Mouse (Mus musculus): ENCODE results near the gene Hoxa6. TPM values are rescaled to one million over a fixed set of nuclear protein-coding genes. Genes with fewer than 3 reads are reported as not detected.
A peak's percentile ranks its signal among the peaks of the same experiment; 100 is the strongest.

The Hoxa6 gene
- polyA plus RNA-seq, 1 experiment from 2014 or later: not detected

- ATAC-seq (ENCODE audit: low read depth): no peak
- Histone ChIP-seq H3K27ac (ENCODE audit: low read length) (no peak overlapping the region), H3K9me3 (replicated peaks; ENCODE audit: control insufficient read depth, low read length) (no peaks in the 10 kb centered on the region), H3K4me2 (ENCODE audit: low read depth, low read length) (no peak overlapping the region), H3K4me1 (ENCODE audit: control insufficient read depth, low read depth, low read length) (no peaks in the 10 kb centered on the region), H3K27me3 (ENCODE audit: control insufficient read depth, insufficient read depth, low read depth, low read length) (peaks cover 96% of the 10 kb centered on the region), H3K36me3 (ENCODE audit: control insufficient read depth, insufficient read depth) (no peaks in the 10 kb centered on the region), H3K9ac (ENCODE audit: low read depth, low read length) (no peak overlapping the region), H3K4me3 (ENCODE audit: low read depth, low read length) (no peak overlapping the region)
- 1% methylated on average over 43 of the region's 44 CpGs for WGBS (ENCODE audit: insufficient replicate concordance)
Measured at GRCm38 (mm10) chr6:52229558-52230416, 21.3 kb upstream of the Hoxa6 start.

DNA sequence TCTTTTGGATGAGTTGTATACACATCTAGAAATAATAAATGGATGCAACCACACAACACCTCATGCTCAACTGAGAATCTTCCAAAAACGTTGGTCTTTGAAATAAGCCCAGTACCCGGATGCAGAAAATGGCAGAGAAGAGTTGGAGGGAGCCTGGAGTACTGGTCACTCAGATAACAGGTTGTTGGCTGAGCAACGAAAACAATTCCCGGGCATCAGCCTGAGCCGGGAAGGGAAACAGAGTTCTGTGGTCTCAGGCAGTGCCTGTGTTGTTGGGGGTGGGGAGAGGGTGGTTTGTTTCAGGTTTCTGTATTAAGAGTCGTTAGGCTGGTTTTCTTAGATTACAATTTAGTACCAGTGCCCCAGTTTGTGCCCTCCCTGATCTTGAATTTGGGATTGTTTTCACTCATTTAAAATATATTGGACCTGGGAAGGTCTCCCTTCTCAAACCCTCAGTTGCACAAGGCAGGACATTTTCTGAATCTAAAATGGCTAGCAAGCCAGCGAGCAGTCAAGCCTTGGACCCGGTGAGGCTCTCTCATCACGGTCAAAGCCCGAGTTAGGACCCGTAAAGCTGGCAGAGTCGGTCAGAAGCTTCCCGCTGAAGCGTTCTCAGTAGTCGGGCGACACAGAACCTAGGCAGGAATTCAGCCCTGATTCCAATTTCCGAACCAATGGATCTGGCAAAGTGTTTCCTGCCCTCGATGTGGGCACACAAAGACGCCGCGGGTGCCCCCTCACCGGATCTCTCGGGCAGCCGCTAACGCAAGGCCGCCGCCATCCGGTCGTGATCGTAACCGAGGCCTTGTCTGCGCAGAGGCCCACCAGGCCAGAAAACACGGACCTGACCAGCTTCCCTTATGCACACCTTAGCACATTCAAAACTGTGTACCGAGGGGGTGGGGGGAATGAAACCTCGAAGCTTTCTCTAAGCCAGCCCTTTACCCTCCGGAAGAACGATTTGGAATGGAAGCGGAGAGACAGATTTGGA lies 20.2 kb upstream of the Hoxa6 start:
- H3K9me3 ChIP-seq (replicated peaks; ENCODE audit: control insufficient read depth, low read length): no peaks in the 10 kb centered on the region
- ATAC-seq (ENCODE audit: low read depth): no peak
- no peak overlapping the region for H3K4me3 ChIP-seq (ENCODE audit: low read depth, low read length)
- H3K36me3 ChIP-seq (ENCODE audit: control insufficient read depth, insufficient read depth): no peaks in the 10 kb centered on the region
- H3K27me3 ChIP-seq (ENCODE audit: control insufficient read depth, insufficient read depth, low read depth, low read length): peaks cover 96% of the 10 kb centered on the region
- H3K9ac ChIP-seq (ENCODE audit: low read depth, low read length): no peak overlapping the region
- no peaks in the 10 kb centered on the region for H3K4me1 ChIP-seq (ENCODE audit: control insufficient read depth, low read depth, low read length)
- H3K4me2 ChIP-seq (ENCODE audit: low read depth, low read length): no peak overlapping the region
- no peak overlapping the region for H3K27ac ChIP-seq (ENCODE audit: low read length)
- WGBS (ENCODE audit: insufficient replicate concordance): 2% methylated on average over 38 of the region's 38 CpGs

DNA sequence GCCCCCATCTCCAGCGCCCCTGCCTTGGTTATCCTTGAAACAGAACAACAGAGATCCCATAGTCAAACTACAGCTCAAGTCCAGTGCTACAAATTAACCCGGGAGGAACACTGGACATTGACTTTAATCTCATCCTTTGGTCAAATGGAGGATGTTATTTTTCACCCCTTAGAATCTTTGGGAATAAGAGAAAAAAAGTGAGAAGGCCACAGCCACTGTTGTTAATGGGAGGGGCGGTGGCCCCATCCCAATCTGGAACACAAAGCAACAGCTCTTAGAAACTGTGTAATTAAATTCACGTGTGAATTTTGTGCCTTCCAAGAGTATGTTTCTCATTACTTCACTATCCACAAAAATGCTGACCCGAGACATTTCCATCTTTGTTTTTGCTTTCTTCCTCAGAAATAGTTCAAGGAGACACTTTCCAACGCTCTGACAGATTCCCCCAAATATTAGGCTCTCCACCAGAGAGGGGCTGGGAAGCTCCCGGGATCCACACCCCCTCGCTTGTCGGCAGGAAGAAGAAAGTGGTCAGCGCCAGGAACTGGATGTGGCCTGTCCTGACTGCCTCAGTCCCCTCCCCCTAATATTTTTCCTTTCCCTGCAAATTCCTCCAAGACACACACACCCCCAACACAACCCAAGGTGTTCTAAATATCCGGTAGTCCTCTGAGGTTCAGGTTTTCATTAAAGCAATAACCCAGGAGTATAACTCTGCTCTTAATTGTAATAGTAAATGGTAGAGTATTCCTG lies 19.1 kb upstream of the Hoxa6 start:
- Histone ChIP-seq H3K4me2 (ENCODE audit: low read depth, low read length) (no peak overlapping the region), H3K9me3 (replicated peaks; ENCODE audit: control insufficient read depth, low read length) (no peaks in the 10 kb centered on the region), H3K27ac (ENCODE audit: low read length) (no peak overlapping the region), H3K36me3 (ENCODE audit: control insufficient read depth, insufficient read depth) (no peaks in the 10 kb centered on the region), H3K4me3 (ENCODE audit: low read depth, low read length) (no peak overlapping the region), H3K27me3 (ENCODE audit: control insufficient read depth, insufficient read depth, low read depth, low read length) (peaks cover 96% of the 10 kb centered on the region), H3K9ac (ENCODE audit: low read depth, low read length) (no peak overlapping the region), H3K4me1 (ENCODE audit: control insufficient read depth, low read depth, low read length) (no peaks in the 10 kb centered on the region)
- no peak for ATAC-seq (ENCODE audit: low read depth)
- WGBS (ENCODE audit: insufficient replicate concordance): 20% methylated on average over 11 of the region's 11 CpGs

GRCm38 (mm10) chr6:52226569-52227257 lies 18.2 kb upstream of the Hoxa6 start:
- Histone ChIP-seq H3K27ac (ENCODE audit: low read length) (no peak overlapping the region), H3K4me1 (ENCODE audit: control insufficient read depth, low read depth, low read length) (no peaks in the 10 kb centered on the region), H3K4me3 (ENCODE audit: low read depth, low read length) (no peak overlapping the region), H3K27me3 (ENCODE audit: control insufficient read depth, insufficient read depth, low read depth, low read length) (peaks cover 96% of the 10 kb centered on the region), H3K36me3 (ENCODE audit: control insufficient read depth, insufficient read depth) (no peaks in the 10 kb centered on the region), H3K9ac (ENCODE audit: low read depth, low read length) (no peak overlapping the region), H3K9me3 (replicated peaks; ENCODE audit: control insufficient read depth, low read length) (no peaks in the 10 kb centered on the region), H3K4me2 (ENCODE audit: low read depth, low read length) (0 out of 2 replicates have a peak overlapping the region, but pooled peaks have one; percentile 3)
- ATAC-seq (ENCODE audit: low read depth): no peak
- whole genome bisulfite sequencing (ENCODE audit: insufficient replicate concordance): 7% methylated on average over 26 of the region's 26 CpGs

- H3K27ac ChIP-seq (ENCODE audit: low read length): no peak overlapping the region
- under 1% methylated on average over 69 of the region's 69 CpGs for WGBS (ENCODE audit: insufficient replicate concordance)
- peaks cover 98% of the 10 kb centered on the region for H3K27me3 ChIP-seq (ENCODE audit: control insufficient read depth, insufficient read depth, low read depth, low read length)
- peaks cover 3% of the 10 kb centered on the region for H3K4me1 ChIP-seq (ENCODE audit: control insufficient read depth, low read depth, low read length)
- no peaks in the 10 kb centered on the region for H3K36me3 ChIP-seq (ENCODE audit: control insufficient read depth, insufficient read depth)
- H3K4me3 ChIP-seq (ENCODE audit: low read depth, low read length): peak overlapping the region; percentile 12; the same call in 1 of the 2 replicates
- no peaks in the 10 kb centered on the region for H3K9me3 ChIP-seq (replicated peaks; ENCODE audit: control insufficient read depth, low read length)
- no peak overlapping the region for H3K9ac ChIP-seq (ENCODE audit: low read depth, low read length)
- ATAC-seq (ENCODE audit: low read depth): no peak
- H3K4me2 ChIP-seq (ENCODE audit: low read depth, low read length): 0 out of 2 replicates have a peak overlapping the region, but pooled peaks have one; percentile 3
Measured at GRCm38 (mm10) chr6:52225612-52226568, 17.4 kb upstream of the Hoxa6 start.

DNA sequence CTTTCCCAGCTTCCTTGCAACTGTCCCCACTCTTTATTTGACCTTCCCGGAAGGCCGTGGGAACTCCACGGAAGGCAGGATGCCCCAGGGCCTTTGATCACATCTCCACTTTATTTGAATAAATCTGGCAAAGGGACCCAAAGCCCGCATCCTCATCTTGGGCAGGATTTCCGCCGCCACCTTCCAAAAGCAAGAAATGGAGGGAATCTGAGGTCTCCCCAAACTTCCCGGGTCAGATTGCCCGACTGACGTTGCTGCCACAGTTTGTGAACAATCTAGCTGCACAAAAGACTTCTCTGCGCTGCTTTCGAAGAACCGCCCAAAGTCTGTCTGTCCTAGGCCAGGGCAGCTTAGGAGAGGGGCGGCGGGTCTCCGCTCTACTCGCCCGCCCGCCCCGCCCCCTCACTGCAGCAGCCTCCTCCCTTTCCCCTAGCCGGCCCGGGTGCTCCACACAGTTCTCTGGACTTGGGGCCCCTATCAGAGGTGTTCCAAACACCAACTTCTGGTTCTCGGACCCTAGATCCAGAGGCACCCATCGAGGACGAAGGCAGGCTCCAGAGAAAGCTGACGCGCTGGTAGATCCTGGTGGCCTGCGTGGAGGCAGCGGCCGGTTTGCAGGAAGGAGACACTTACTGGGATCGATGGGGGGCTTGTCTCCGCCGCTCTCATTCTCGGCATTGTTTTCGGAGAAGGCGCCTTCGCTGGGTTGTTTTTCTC lies 16.5 kb upstream of the Hoxa6 start:
- ATAC-seq (ENCODE audit: low read depth): no peak
- 1% methylated on average over 36 of the region's 36 CpGs for WGBS (ENCODE audit: insufficient replicate concordance)
- H3K9me3 ChIP-seq (replicated peaks; ENCODE audit: control insufficient read depth, low read length): no peaks in the 10 kb centered on the region
- H3K36me3 ChIP-seq (ENCODE audit: control insufficient read depth, insufficient read depth): no peaks in the 10 kb centered on the region
- peaks cover 98% of the 10 kb centered on the region for H3K27me3 ChIP-seq (ENCODE audit: control insufficient read depth, insufficient read depth, low read depth, low read length)
- no peak overlapping the region for H3K4me2 ChIP-seq (ENCODE audit: low read depth, low read length)
- H3K9ac ChIP-seq (ENCODE audit: low read depth, low read length): no peak overlapping the region
- no peak overlapping the region for H3K4me3 ChIP-seq (ENCODE audit: low read depth, low read length)
- H3K27ac ChIP-seq (ENCODE audit: low read length): no peak overlapping the region
- H3K4me1 ChIP-seq (ENCODE audit: control insufficient read depth, low read depth, low read length): peaks cover 3% of the 10 kb centered on the region

- Histone ChIP-seq H3K4me1 (ENCODE audit: control insufficient read depth, low read depth, low read length) (peaks cover 3% of the 10 kb centered on the region), H3K27me3 (ENCODE audit: control insufficient read depth, insufficient read depth, low read depth, low read length) (peaks cover 98% of the 10 kb centered on the region), H3K9me3 (replicated peaks; ENCODE audit: control insufficient read depth, low read length) (no peaks in the 10 kb centered on the region), H3K4me3 (ENCODE audit: low read depth, low read length) (no peak overlapping the region), H3K27ac (ENCODE audit: low read length) (no peak overlapping the region), H3K9ac (ENCODE audit: low read depth, low read length) (no peak overlapping the region), H3K4me2 (ENCODE audit: low read depth, low read length) (no peak overlapping the region), H3K36me3 (ENCODE audit: control insufficient read depth, insufficient read depth) (no peaks in the 10 kb centered on the region)
- WGBS (ENCODE audit: insufficient replicate concordance): 6% methylated on average over 24 of the region's 24 CpGs
- no peak for ATAC-seq (ENCODE audit: low read depth)
Measured at GRCm38 (mm10) chr6:52223939-52224760, 15.6 kb upstream of the Hoxa6 start.

Measured in liver, embryonic 16.5 days (tissue).